8 mouse cellular contexts compared by ENCODE assay signal in genomic region chr10:81572133-81572671, GRCm38 (mm10). TPM values are rescaled to one million over a fixed set of nuclear protein-coding genes. Genes with fewer than 3 reads are reported as not detected.
DNase-seq lines count a peak whose midpoint lies in the region; ATAC-seq lines count a peak whose summit lies in the region.

No protein-coding gene starts in this region.

- no peaks in the 10 kb centered on the region for H3K9me3 ChIP-seq in hindbrain, embryonic 14.5 days (ENCODE audit: control insufficient read depth, low read length)
- no peaks in the 10 kb centered on the region for H3K9me3 ChIP-seq in midbrain, embryonic 12.5 days

- peaks cover 52% of the 10 kb centered on the region for H3K4me1 ChIP-seq in hindbrain, embryonic 14.5 days (replicated peaks; ENCODE audit: control insufficient read depth, insufficient read depth, low read length)
- H3K4me1 ChIP-seq in midbrain, embryonic 12.5 days, result peaks cover 78% of the 10 kb centered on the region

- H3K27ac ChIP-seq in hindbrain, embryonic 14.5 days, result no peak overlapping the region
- peak overlapping the region; percentile 77 for H3K27ac ChIP-seq in midbrain, embryonic 12.5 days (replicated peaks)

- no peak overlapping the region for H3K9ac ChIP-seq in hindbrain, embryonic 14.5 days
- H3K9ac ChIP-seq in midbrain, embryonic 12.5 days (replicated peaks), result no peak overlapping the region; the same call in 1 of the 2 replicates

- DNase-seq in kidney, adult 11 months, result peak; percentile 54
- no peak for DNase-seq in kidney, postnatal 36 days
- no peak for DNase-seq in hindbrain, embryonic 14.5 days (ENCODE audit: low spot score)
- no peak for DNase-seq in left cerebral cortex, postnatal 14 days (ENCODE audit: low spot score in 2 of 2)
- DNase-seq in embryo, embryonic 10 days (ENCODE audit: low spot score), result no peak
- DNase-seq in spleen, adult 12 weeks (ENCODE audit: low spot score), result no peak

- H3K27me3 ChIP-seq in hindbrain, embryonic 14.5 days (ENCODE audit: control insufficient read depth, insufficient read depth, low read length), result peaks cover 53% of the 10 kb centered on the region
- H3K27me3 ChIP-seq in midbrain, embryonic 12.5 days, result peaks cover 69% of the 10 kb centered on the region

- H3K36me3 ChIP-seq in hindbrain, embryonic 14.5 days (replicated peaks; ENCODE audit: control insufficient read depth, insufficient read depth), result 0 out of 2 replicates have a peak, but pooled peaks cover 5% of the 10 kb centered on the region
- no peaks in the 10 kb centered on the region for H3K36me3 ChIP-seq in midbrain, embryonic 12.5 days

- H3K4me3 ChIP-seq in hindbrain, embryonic 14.5 days (replicated peaks; ENCODE audit: low read length), result 0 out of 2 replicates have a peak overlapping the region, but pooled peaks have one; percentile 7
- H3K4me3 ChIP-seq in midbrain, embryonic 12.5 days, result 0 out of 2 replicates have a peak overlapping the region, but pooled peaks have one; percentile 17

- peak overlapping the region; percentile 63 for H3K4me2 ChIP-seq in hindbrain, embryonic 14.5 days (replicated peaks)
- peak overlapping the region; percentile 45 for H3K4me2 ChIP-seq in midbrain, embryonic 12.5 days (replicated peaks)

- 0 out of 2 replicates have a peak, but pooled peaks have one; percentile 1 for ATAC-seq in common myeloid progenitor, adult 5-6 weeks (replicated peaks; ENCODE audit: low read depth, poor library complexity, severe bottlenecking)
- no peak for ATAC-seq in hindbrain, embryonic 14.5 days (ENCODE audit: low FRiP score)
- no peak; the same call in 1 of the 2 replicates for ATAC-seq in midbrain, embryonic 12.5 days (ENCODE audit: low FRiP score, low read depth)

- intact Hi-C loops in left cerebral cortex, postnatal 14 days (cut with DNase I), result loop anchor here (2.0 kb wide), 1 partner anchor 25 kb away; no protein-coding TSS in a partner anchor

- 3% methylated on average over 9 of the region's 9 CpGs for WGBS in hindbrain, embryonic 14.5 days
- 2% methylated on average over 9 of the region's 9 CpGs for WGBS in midbrain, embryonic 12.5 days

RNA-seq across cellular contexts. Expression of gene Tle2, which starts 2.2 kb away (rescaled TPM):
- 1.5 and 3.3 TPM in 2 replicates for total RNA-seq in common myeloid progenitor, adult 5-6 weeks (2017)
- 24.5 and 29.7 TPM in 2 replicates for polyA plus RNA-seq in hindbrain, embryonic 14.5 days (2014; fragmentation: Nextera tagmentation; extraction: Ambion mirVana)
- 17.8 and 17.9 TPM in 2 replicates for polyA plus RNA-seq in midbrain, embryonic 12.5 days (2016; fragmentation: Nextera tagmentation; extraction: Ambion mirVana)
- 10 to 100 TPM; 14.1 to 15.9 TPM for total RNA-seq in left cerebral cortex, postnatal 14 days (2021)

RNA-seq across cellular contexts. Expression of gene Aes, which starts 12.9 kb away (rescaled TPM):
- 134 and 183 TPM in 2 replicates for total RNA-seq in common myeloid progenitor, adult 5-6 weeks (2017)
- 524 and 550 TPM in 2 replicates for polyA plus RNA-seq in hindbrain, embryonic 14.5 days (2014; fragmentation: Nextera tagmentation; extraction: Ambion mirVana)
- 524 and 532 TPM in 2 replicates for polyA plus RNA-seq in midbrain, embryonic 12.5 days (2016; fragmentation: Nextera tagmentation; extraction: Ambion mirVana)
- 100 to 1,000 TPM; 573 to 615 TPM for total RNA-seq in left cerebral cortex, postnatal 14 days (2021)

RNA-seq across cellular contexts. Expression of gene Gna11, which starts 27.2 kb away (rescaled TPM):
- 5.0 and 5.7 TPM in 2 replicates for total RNA-seq in common myeloid progenitor, adult 5-6 weeks (2017)
- polyA plus RNA-seq in hindbrain, embryonic 14.5 days (2014; fragmentation: Nextera tagmentation; extraction: Ambion mirVana), result 87.5 and 95.5 TPM in 2 replicates
- 70.9 and 72.6 TPM in 2 replicates for polyA plus RNA-seq in midbrain, embryonic 12.5 days (2016; fragmentation: Nextera tagmentation; extraction: Ambion mirVana)
- 100 to 1,000 TPM; 102 to 109 TPM for total RNA-seq in left cerebral cortex, postnatal 14 days (2021)

RNA-seq across cellular contexts. Expression of gene Tle6, which starts 28.7 kb away (rescaled TPM):
- total RNA-seq in common myeloid progenitor, adult 5-6 weeks (2017), result 8.4 and 26.1 TPM in 2 replicates
- polyA plus RNA-seq in hindbrain, embryonic 14.5 days (2014; fragmentation: Nextera tagmentation; extraction: Ambion mirVana), result 4.2 and 4.8 TPM in 2 replicates
- polyA plus RNA-seq in midbrain, embryonic 12.5 days (2016; fragmentation: Nextera tagmentation; extraction: Ambion mirVana), result 2.9 and 5.1 TPM in 2 replicates
- total RNA-seq in left cerebral cortex, postnatal 14 days (2021), result 1 to 10 TPM; 1.3 to 2.7 TPM

RNA-seq across cellular contexts. Expression of gene BC025920, which starts 33.9 kb away (rescaled TPM):
- 1.4 and 2.1 TPM in 2 replicates for total RNA-seq in common myeloid progenitor, adult 5-6 weeks (2017)
- 0.90 and 1.1 TPM in 2 replicates for polyA plus RNA-seq in hindbrain, embryonic 14.5 days (2014; fragmentation: Nextera tagmentation; extraction: Ambion mirVana)
- 2.5 and 2.6 TPM in 2 replicates for polyA plus RNA-seq in midbrain, embryonic 12.5 days (2016; fragmentation: Nextera tagmentation; extraction: Ambion mirVana)
- 1 to 10 TPM; 1.9 to 2.2 TPM for total RNA-seq in left cerebral cortex, postnatal 14 days (2021)

Comparison
In these comparisons a context has a peak if more than half of its experiments do, and no peak if none do; other contexts are left out.
1. RNA of gene Gna11, which starts 27.2 kb away (total RNA-seq): 102 to 109 TPM in left cerebral cortex, postnatal 14 days; 5.0 to 5.7 TPM in common myeloid progenitor, adult 5-6 weeks; every median in the first group is over 10 times any median in the second.